Mouse (Mus musculus) splenic B cell, adult 2 months (primary cell): ENCODE results near the gene Hbs1l.
A peak's percentile ranks its signal among the peaks of the same experiment; 100 is the strongest.

ENCODE experiments used
- DNase-seq: peaks from one replicate; pipeline ENCODE4 v3.0.0-alpha.2; 2011; ENCODE audit warnings: low read depth, low spot score
- H3K27me3 ChIP-seq: 2 replicates; pipeline ENCODE4 v1.6.1; 2012; ENCODE audit warnings: mild to moderate bottlenecking, low read length, moderate library complexity, mixed read lengths; ENCODE audit not compliant: control insufficient read depth, poor library complexity, insufficient read depth, severe bottlenecking
- H3K36me3 ChIP-seq: 2 replicates; pipeline ENCODE4 v1.6.1; 2012; ENCODE audit warnings: mild to moderate bottlenecking, low read length, moderate library complexity, mixed read lengths; ENCODE audit not compliant: control insufficient read depth, poor library complexity, insufficient read depth, severe bottlenecking

The Hbs1l gene

GRCm38 (mm10) chr10:21361871-21362270, 66.1 kb downstream of the Hbs1l start:
- DNase-seq = no peak
- H3K36me3 ChIP-seq = peaks cover 5% of the 10 kb centered on the region
- H3K27me3 ChIP-seq = no peaks in the 10 kb centered on the region

GRCm38 (mm10) chr10:21363297-21363696, 67.5 kb downstream of the Hbs1l start:
- Histone ChIP-seq H3K36me3 (peaks cover 7% of the 10 kb centered on the region), H3K27me3 (no peaks in the 10 kb centered on the region)
- DNase-seq = no peak

GRCm38 (mm10) chr10:21364946-21365345, 69.2 kb downstream of the Hbs1l start:
- Histone ChIP-seq H3K27me3 (no peaks in the 10 kb centered on the region), H3K36me3 (peaks cover 9% of the 10 kb centered on the region)
- DNase-seq = no peak

GRCm38 (mm10) chr10:21365897-21366296, 70.1 kb downstream of the Hbs1l start:
- no peak for DNase-seq

GRCm38 (mm10) chr10:21366471-21366870, 70.7 kb downstream of the Hbs1l start:
- no peak for DNase-seq
- no peaks in the 10 kb centered on the region for H3K27me3 ChIP-seq
- peaks cover 7% of the 10 kb centered on the region for H3K36me3 ChIP-seq

More at GRCm38 (mm10) chr10:21365897-21366296, 70.1 kb downstream of the Hbs1l start:
- H3K36me3 ChIP-seq = peaks cover 7% of the 10 kb centered on the region
- H3K27me3 ChIP-seq = no peaks in the 10 kb centered on the region

DNA sequence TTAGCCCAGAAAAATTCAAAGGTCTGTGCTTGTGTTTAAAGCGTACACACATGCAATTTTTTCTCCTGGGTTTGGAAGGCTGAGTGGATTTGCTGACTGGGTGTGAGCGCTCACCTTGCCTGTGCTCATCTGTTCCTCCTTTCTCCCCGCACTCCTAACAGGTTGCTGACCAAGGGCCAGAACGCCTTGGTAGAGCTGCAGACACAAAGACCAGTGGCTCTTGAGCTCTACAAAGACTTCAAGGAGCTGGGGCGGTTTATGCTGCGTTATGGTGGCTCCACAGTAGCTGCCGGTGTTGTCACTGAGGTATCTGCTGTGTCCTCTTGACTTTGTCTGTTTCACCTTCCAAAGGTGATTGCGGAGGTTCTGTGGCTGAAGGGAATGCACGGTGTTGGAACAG, 71.7 kb downstream of the Hbs1l start:
- no peak for DNase-seq

GRCm38 (mm10) chr10:21369586-21369985, 73.8 kb downstream of the Hbs1l start:
- H3K27me3 ChIP-seq = no peaks in the 10 kb centered on the region
- no peak for DNase-seq

More for the DNA sequence above, 71.7 kb downstream of the Hbs1l start:
- Histone ChIP-seq H3K36me3 (peaks cover 5% of the 10 kb centered on the region), H3K27me3 (no peaks in the 10 kb centered on the region)

GRCm38 (mm10) chr10:21372271-21372670, 76.5 kb downstream of the Hbs1l start:
- H3K36me3 ChIP-seq = peaks cover 5% of the 10 kb centered on the region; the same call in 1 of the 2 replicates
- DNase-seq = no peak
- no peaks in the 10 kb centered on the region for H3K27me3 ChIP-seq

More at GRCm38 (mm10) chr10:21369586-21369985, 73.8 kb downstream of the Hbs1l start:
- peaks cover 5% of the 10 kb centered on the region for H3K36me3 ChIP-seq

DNA sequence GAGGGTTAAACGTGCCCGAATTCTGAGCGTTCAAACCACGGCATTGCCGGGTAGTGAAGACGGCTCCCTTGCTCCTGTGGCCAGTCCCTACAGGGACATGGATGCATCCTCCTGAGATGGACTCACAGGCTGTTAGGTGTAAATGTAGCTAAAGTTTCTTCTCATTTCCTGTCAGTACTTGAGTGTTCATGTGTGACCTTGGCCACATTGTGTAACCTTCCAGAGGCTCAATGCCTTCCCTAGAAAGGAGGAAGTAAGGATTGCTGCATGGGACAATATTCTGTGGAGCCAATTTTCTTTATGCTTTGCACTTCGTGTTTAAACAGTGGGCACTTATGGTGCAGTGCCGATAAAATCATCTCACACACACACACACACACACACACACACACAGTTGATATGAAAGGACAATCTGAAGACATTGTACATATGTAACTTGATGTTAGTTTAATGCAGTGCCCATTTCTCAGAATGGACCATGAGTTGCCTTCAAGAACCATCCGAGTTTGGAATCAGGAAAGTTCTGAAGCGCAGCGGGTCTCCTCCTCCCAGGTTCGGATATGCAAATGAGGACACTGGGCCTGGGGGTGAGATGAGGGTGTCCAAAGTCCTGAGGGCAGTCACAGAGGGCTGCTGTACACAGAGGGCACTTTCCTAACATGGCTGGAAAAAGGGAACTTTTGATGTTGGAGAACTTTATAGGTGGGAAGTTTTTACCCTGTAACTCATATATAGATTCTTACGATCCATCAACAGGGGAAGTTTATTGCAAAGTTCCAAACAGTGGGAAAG, 81.1 kb downstream of the Hbs1l start, which contains the start of gene Aldh8a1:
Gene Aldh8a1 (plus strand): TSS at position 610 of the 792 bp plus-strand sequence.
- H3K36me3 ChIP-seq = no peaks in the 10 kb centered on the region
- no peaks in the 10 kb centered on the region for H3K27me3 ChIP-seq
- DNase-seq = no peak

DNA sequence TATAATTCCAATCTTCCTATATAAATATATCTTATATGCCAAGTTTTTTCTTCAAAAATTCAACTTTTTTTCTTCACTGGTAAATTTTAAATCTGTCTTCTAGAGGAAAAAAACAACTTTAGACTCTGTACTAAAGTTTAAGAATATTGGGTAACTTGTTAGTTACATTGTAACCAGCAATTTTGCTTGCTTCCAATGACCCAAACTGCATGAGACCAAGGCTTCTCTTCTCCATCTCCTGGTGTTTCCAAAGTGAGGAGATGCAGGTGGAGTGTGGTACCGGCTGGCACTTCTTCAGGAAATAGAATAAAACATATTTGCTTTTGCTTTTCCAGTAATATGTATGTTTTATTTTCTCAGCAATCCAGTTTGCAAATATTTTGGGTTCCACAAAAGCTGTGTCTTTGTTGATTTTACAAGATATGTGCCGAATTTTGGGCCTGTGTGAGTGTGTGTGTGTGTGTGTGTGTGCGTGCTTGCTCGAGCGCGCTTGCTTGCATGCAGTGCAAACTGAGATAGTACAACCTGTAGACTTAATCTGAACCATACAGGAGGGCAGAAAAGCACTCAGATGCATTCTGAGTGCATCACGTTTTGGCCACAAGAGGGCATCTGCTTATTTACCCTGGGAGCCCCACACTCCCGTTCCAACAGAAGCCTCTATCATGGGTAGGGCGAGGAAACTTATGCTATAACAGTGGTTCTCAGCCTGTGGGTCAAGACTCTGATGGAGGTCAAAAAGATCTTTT, 82.6 kb downstream of the Hbs1l start:
- peak; percentile 45 for DNase-seq
- Histone ChIP-seq H3K36me3 (no peaks in the 10 kb centered on the region), H3K27me3 (no peaks in the 10 kb centered on the region)

DNA sequence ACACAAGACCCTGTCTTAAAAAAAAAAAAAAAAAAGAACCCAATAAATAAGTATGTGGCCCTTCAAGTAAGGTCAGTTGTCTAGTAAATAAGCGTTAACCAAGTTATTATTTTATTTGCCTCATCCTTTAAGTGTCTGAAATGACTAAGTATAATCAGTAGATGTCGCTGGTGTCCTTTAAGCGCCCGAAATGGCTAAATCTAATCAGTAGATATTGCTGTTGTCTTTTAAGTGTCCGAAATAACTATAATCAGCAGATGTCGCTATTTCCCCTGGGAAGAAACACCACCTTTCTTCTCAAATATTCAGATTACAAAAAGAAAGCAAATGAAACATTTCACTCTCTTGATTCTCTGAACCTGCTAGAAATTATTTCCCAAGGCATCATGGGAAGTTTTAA, 87.1 kb downstream of the Hbs1l start:
- DNase-seq = peak; percentile 71
- no peaks in the 10 kb centered on the region for H3K27me3 ChIP-seq
- no peaks in the 10 kb centered on the region for H3K36me3 ChIP-seq

- no peak for DNase-seq
- Histone ChIP-seq H3K36me3 (no peaks in the 10 kb centered on the region), H3K27me3 (no peaks in the 10 kb centered on the region)
These were observed 89.4 kb downstream of the Hbs1l start for GRCm38 (mm10) chr10:21385111-21385663.

DNA sequence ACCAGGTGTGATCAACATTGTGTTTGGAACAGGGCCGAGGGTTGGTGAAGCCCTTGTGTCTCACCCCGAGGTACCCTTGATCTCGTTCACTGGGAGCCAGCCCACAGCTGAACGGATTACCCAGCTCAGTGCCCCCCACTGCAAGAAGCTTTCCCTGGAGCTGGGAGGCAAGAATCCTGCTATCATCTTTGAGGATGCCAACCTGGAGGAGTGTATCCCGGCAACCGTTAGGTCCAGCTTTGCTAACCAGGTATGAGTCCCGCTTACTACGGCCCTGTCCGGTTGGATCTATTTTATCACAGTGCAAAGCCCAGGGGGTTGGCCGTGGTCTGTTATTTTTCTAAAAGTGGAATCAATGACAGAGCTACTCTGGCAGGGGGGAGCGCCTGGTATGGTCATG, 93.3 kb downstream of the Hbs1l start:
- Histone ChIP-seq H3K36me3 (no peaks in the 10 kb centered on the region), H3K27me3 (no peaks in the 10 kb centered on the region)
- DNase-seq = no peak

- no peak for DNase-seq
These were observed 94.7 kb downstream of the Hbs1l start for GRCm38 (mm10) chr10:21390440-21390839.

GRCm38 (mm10) chr10:21391286-21391685, 95.5 kb downstream of the Hbs1l start:
- no peaks in the 10 kb centered on the region for H3K36me3 ChIP-seq
- DNase-seq = no peak

More at GRCm38 (mm10) chr10:21390440-21390839, 94.7 kb downstream of the Hbs1l start:
- Histone ChIP-seq H3K27me3 (no peaks in the 10 kb centered on the region), H3K36me3 (no peaks in the 10 kb centered on the region)

More at GRCm38 (mm10) chr10:21391286-21391685, 95.5 kb downstream of the Hbs1l start:
- H3K27me3 ChIP-seq = no peaks in the 10 kb centered on the region
